Mouse (Mus musculus) CH12.LX (cell line): Measurements from ENCODE around the gene Zdhhc6.

Experiments
- CHD1 ChIP-seq: IDR thresholded peaks from 2 replicates; pipeline ENCODE4 v1.6.1; 2012; ENCODE audit warnings: low read depth, low read length, improper control_type of control experiment, inconsistent platforms
- CTCF ChIP-seq, 2 experiments: IDR thresholded peaks in 1 of 2; conservative IDR thresholded peaks in 1 of 2; 2 replicates each; pipeline ENCODE4 v1.5.1; 2011 to 2012; ENCODE audit warnings: low read depth in 2 of 2, low read length in 2 of 2, improper control_type of control experiment in 1 of 2, inconsistent platforms in 1 of 2, mild to moderate bottlenecking in 1 of 2, moderate library complexity in 1 of 2
- E2F4 ChIP-seq: IDR thresholded peaks from 2 replicates; pipeline ENCODE4 v1.6.1; 2011; ENCODE audit warnings: low read depth, low read length, improper control_type of control experiment; ENCODE audit not compliant: insufficient replicate concordance
- HCFC1 ChIP-seq: IDR thresholded peaks from 2 replicates; pipeline ENCODE4 v1.6.1; 2012; ENCODE audit warnings: low read depth, mild to moderate bottlenecking, inconsistent platforms, low read length, improper control_type of control experiment
- KAT2A ChIP-seq: IDR thresholded peaks from 2 replicates; pipeline ENCODE4 v1.6.1; 2012; ENCODE audit warnings: low read length, improper control_type of control experiment, inconsistent platforms; ENCODE audit not compliant: insufficient replicate concordance
- MXI1 ChIP-seq: IDR thresholded peaks from 2 replicates; pipeline ENCODE4 v1.6.1; 2011; ENCODE audit warnings: mild to moderate bottlenecking, low read depth, low read length, improper control_type of control experiment
- RAD21 ChIP-seq: IDR thresholded peaks from 2 replicates; pipeline ENCODE4 v1.6.1; 2011; ENCODE audit warnings: low read depth, mild to moderate bottlenecking, low read length, improper control_type of control experiment, moderate library complexity
- USF1 ChIP-seq: IDR thresholded peaks from 2 replicates; pipeline ENCODE4 v1.6.1; 2014; ENCODE audit warnings: low read depth, mild to moderate bottlenecking, inconsistent platforms, low read length, improper control_type of control experiment

DNA sequence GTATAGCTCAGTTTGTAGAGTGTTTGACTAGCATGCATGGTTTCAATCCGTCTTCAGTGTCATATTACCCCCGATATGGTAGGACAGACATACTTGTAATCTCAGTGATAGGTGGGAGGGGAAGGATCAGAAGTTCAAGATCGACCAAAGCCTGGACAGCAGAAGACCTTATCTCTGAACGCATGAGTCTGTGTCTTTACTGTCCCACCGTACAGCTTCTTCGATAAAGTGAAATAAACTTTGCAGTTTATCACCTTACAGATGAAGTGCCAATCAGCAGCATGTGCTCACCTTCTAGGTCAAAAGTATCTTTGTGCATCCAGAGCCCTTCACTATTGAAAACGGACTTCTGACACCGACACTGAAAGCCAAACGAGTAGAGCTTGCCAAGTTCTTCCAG, 20.8 kb downstream of the Zdhhc6 start:
- no peak for TF ChIP-seq CTCF (conservative IDR thresholded peaks at IDR 0.05 in 1 of 2, IDR thresholded peaks at IDR 0.05 in 1 of 2; ENCODE audit: low read depth in 2 of 2, low read length in 2 of 2)
- no peak for TF ChIP-seq CHD1
- no peak for TF ChIP-seq KAT2A
- no peak for TF ChIP-seq MXI1
- no peak for TF ChIP-seq E2F4
- no peak for TF ChIP-seq HCFC1
- TF ChIP-seq USF1, result no peak
- no peak for TF ChIP-seq RAD21
